9 mouse cellular contexts compared by ENCODE assay signal in the genomic region with DNA sequence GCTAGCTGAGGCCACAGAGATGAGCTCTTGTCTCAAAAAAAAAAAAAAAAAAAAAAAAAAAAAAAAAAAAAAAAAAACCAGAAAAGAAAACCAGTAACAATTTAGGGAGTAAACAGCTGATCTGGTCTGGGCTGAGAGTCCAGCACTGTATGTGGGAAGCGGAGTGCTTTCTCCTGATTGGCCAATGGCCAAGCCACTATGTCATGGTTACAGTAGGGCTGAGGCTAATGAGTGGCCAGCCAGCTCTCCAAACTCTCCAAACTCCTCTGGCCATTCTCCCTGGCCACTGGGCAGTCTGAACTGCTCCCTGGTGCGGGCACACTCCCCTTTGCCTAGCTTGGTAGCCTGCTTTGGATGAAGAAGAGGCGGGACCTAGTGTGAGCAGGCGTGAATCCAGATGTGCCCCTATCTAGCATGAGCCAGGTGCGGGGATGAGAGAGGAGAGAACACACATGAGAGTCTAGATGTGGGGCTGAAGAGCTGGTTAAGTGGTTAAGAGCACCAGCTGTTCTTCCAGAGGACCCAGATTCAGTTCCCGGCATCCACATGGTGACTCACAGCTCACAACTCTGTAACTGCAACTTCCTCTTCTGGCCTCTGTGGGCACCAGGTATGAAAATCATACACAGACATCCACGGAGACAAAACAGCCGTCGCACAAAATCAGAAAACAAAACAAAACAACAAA. TPM values are rescaled to one million over a fixed set of nuclear protein-coding genes. Genes with fewer than 3 reads are reported as not detected.
DNase-seq lines count a peak whose midpoint lies in the region; ATAC-seq lines count a peak whose summit lies in the region.
"Had no signal": no experiment of that assay in that cellular context is flagged by ENCODE, and none has a peak within 500 bp of the region (broad histone marks: within the 10 kb centered on the region; RNA-seq: fewer than 3 reads in every experiment).

No protein-coding gene starts in this region.

- no peaks in the 10 kb centered on the region for H3K9me3 ChIP-seq in kidney, embryonic 15.5 days (replicated peaks)
- no peaks in the 10 kb centered on the region for H3K9me3 ChIP-seq in embryonic facial prominence, embryonic 15.5 days (replicated peaks)
- H3K9me3 ChIP-seq: liver, embryonic 15.5 days had no signal

- 91% methylated on average over 9 of the region's 9 CpGs for WGBS in kidney, embryonic 15.5 days
- WGBS in embryonic facial prominence, embryonic 15.5 days: 83% methylated on average over 9 of the region's 9 CpGs

- no peak overlapping the region for H3K27ac ChIP-seq in kidney, embryonic 15.5 days
- no peak overlapping the region for H3K27ac ChIP-seq in embryonic facial prominence, embryonic 15.5 days (replicated peaks)
- H3K27ac ChIP-seq: liver, embryonic 15.5 days had no signal

- H3K4me3 ChIP-seq in kidney, embryonic 15.5 days (replicated peaks): no peak overlapping the region
- no peak overlapping the region for H3K4me3 ChIP-seq in embryonic facial prominence, embryonic 15.5 days (replicated peaks)
- H3K4me3 ChIP-seq: liver, embryonic 15.5 days had no signal

- H3K4me1 ChIP-seq in kidney, embryonic 15.5 days: peaks cover 13% of the 10 kb centered on the region; the same call in 1 of the 2 replicates
- H3K4me1 ChIP-seq in embryonic facial prominence, embryonic 15.5 days: no peaks in the 10 kb centered on the region

- no peaks in the 10 kb centered on the region for H3K36me3 ChIP-seq in kidney, embryonic 15.5 days
- no peaks in the 10 kb centered on the region for H3K36me3 ChIP-seq in embryonic facial prominence, embryonic 15.5 days
- H3K36me3 ChIP-seq: liver, embryonic 15.5 days had no signal

- ATAC-seq in kidney, embryonic 15.5 days (replicated peaks; ENCODE audit: low FRiP score): no peak
- ATAC-seq in embryonic facial prominence, embryonic 15.5 days (ENCODE audit: insufficient number of reproducible peaks, low FRiP score, low TSS enrichment, low read depth): 0 out of 2 replicates have a peak, but pooled peaks have one; percentile 26

- H3K27me3 ChIP-seq in kidney, embryonic 15.5 days: no peaks in the 10 kb centered on the region
- no peaks in the 10 kb centered on the region for H3K27me3 ChIP-seq in embryonic facial prominence, embryonic 15.5 days

- H3K9ac ChIP-seq in kidney, embryonic 15.5 days: no peak overlapping the region
- no peak overlapping the region for H3K9ac ChIP-seq in embryonic facial prominence, embryonic 15.5 days
- H3K9ac ChIP-seq: liver, embryonic 15.5 days had no signal

- DNase-seq in adrenal gland, postnatal 14 days: peak; percentile 65
- no peak for DNase-seq in adrenal gland, adult 18-20 months (ENCODE audit: low spot score in 2 of 2)
- DNase-seq in kidney, postnatal 10 days: peak; percentile 44
- peak; percentile 37 for DNase-seq in ovary, postnatal 14 days (ENCODE audit: low spot score)
- DNase-seq in embryo, embryonic 11 days: no peak
- DNase-seq in layer of hippocampus, postnatal 10 days (ENCODE audit: low spot score in 2 of 2): no peak

- no peak overlapping the region for H3K4me2 ChIP-seq in kidney, embryonic 15.5 days
- no peak overlapping the region for H3K4me2 ChIP-seq in embryonic facial prominence, embryonic 15.5 days (replicated peaks)
- H3K4me2 ChIP-seq: liver, embryonic 15.5 days had no signal

RNA-seq across cellular contexts. Expression of a gene that starts 10.0 kb away (rescaled TPM):
- 3.3 and 5.3 TPM in 2 replicates for total RNA-seq in adrenal gland, postnatal 14 days (2021)
- total RNA-seq in adrenal gland, adult 18-20 months (2021): 1 to 10 TPM; 2.1 to 2.6 TPM
- polyA plus RNA-seq in kidney, embryonic 15.5 days (2015; fragmentation: Nextera tagmentation; extraction: Ambion mirVana): 4.8 and 6.0 TPM in 2 replicates
- polyA plus RNA-seq in embryonic facial prominence, embryonic 15.5 days (2015; fragmentation: Nextera tagmentation; extraction: Ambion mirVana): 4.9 and 6.8 TPM in 2 replicates
- total RNA-seq in layer of hippocampus, postnatal 10 days (2021): 10 to 100 TPM; 35.6 to 37.6 TPM

RNA-seq across cellular contexts. Expression of a gene that starts 56.0 kb away (rescaled TPM):
- total RNA-seq in adrenal gland, postnatal 14 days (2021): 7.7 and 8.0 TPM in 2 replicates
- 1 to 10 TPM; 4.7 to 5.0 TPM for total RNA-seq in adrenal gland, adult 18-20 months (2021)
- 1.8 and 2.7 TPM in 2 replicates for polyA plus RNA-seq in kidney, embryonic 15.5 days (2015; fragmentation: Nextera tagmentation; extraction: Ambion mirVana)
- polyA plus RNA-seq in embryonic facial prominence, embryonic 15.5 days (2015; fragmentation: Nextera tagmentation; extraction: Ambion mirVana): 2.3 and 2.6 TPM in 2 replicates
- total RNA-seq in layer of hippocampus, postnatal 10 days (2021): under 1 TPM; 0.62 to 0.69 TPM

RNA-seq across cellular contexts. Expression of a gene that starts 58.0 kb away (rescaled TPM):
- 2.0 and 3.1 TPM in 2 replicates for total RNA-seq in adrenal gland, postnatal 14 days (2021)
- 1 to 10 TPM; 1.4 to 3.3 TPM for total RNA-seq in adrenal gland, adult 18-20 months (2021)
- 2.8 and 3.0 TPM in 2 replicates for polyA plus RNA-seq in kidney, embryonic 15.5 days (2015; fragmentation: Nextera tagmentation; extraction: Ambion mirVana)
- polyA plus RNA-seq in embryonic facial prominence, embryonic 15.5 days (2015; fragmentation: Nextera tagmentation; extraction: Ambion mirVana): 2.2 and 2.9 TPM in 2 replicates
- 1 to 10 TPM; 2.5 to 2.9 TPM for total RNA-seq in layer of hippocampus, postnatal 10 days (2021)

Comparison
In these comparisons a context has a peak if more than half of its experiments do, and no peak if none do; other contexts are left out.
1. DNase-seq: peak in adrenal gland, postnatal 14 days (single experiment), kidney, postnatal 10 days (single experiment) and ovary, postnatal 14 days (single experiment); none in adrenal gland, adult 18-20 months (0 of 2), embryo, embryonic 11 days (single experiment) and layer of hippocampus, postnatal 10 days (0 of 2).